Mouse (Mus musculus) embryonic facial prominence, embryonic 11.5 days (tissue): ENCODE data around the gene Stat1. TPM values are rescaled to one million over a fixed set of nuclear protein-coding genes. Genes with fewer than 3 reads are reported as not detected.

ENCODE experiments used
- polyA plus RNA-seq: library from polyadenylated mRNA; unstranded; fragments of >200 nt; fragmentation: Nextera tagmentation; extraction: Ambion mirVana; gene quantifications from 2 replicates; pipeline ENCODE4 v1.2.1, GENCODE M21; 2014

Stat1 gene
- polyA plus RNA-seq, 1 experiment from 2014 or later: 13.1 TPM

Other genes starting within 250 kb of the Stat1 start
- gene Myo1b, start 203.4 kb upstream of the Stat1 start, polyA plus RNA-seq: 114 TPM in 2 replicates
- 1.2 and 2.3 TPM in 2 replicates for gene Stat4, start 132.3 kb upstream of the Stat1 start, polyA plus RNA-seq
- gene Gls, start 113.8 kb downstream of the Stat1 start, polyA plus RNA-seq: 25.9 and 28.2 TPM in 2 replicates